Mouse (Mus musculus) frontal cortex, adult (tissue): ENCODE data around the gene Slc7a1.

Experiments used
- ATAC-seq: cut with Nextera tagmentation; 2 replicates; pipeline ENCODE4 v1.9.2; 2017; ENCODE audit warnings: mild to moderate bottlenecking, moderate library complexity, mixed read lengths; ENCODE audit not compliant: low TSS enrichment

The Slc7a1 gene

DNA sequence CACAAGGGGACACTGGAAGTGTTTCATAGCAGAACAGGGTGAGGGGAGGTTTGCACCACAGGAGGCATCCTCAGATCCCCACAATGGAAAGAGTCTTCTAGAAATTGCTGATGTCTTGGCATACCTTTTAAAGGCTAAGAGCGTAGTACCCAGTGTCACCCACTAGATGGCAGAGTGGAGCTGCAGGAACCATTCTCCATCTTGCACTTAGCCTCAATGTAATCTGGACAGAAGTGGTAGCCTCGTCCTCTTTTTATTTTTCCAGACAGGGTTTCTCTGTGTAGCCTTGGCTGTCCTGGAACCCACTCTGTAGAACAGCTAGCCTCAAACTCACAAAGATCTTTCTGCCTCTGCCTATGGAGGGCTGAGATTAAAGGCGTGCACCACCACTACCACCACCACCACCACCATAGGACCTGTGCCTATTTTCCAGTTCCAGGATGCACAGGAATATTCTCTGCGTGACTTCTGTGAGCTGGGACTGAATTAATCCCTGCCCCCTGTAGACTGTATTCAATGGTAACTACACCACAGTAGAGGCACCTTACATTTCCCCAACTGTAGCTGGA lies 74.3 kb downstream of the Slc7a1 start:
- peak; percentile 85 for ATAC-seq

- no peak for ATAC-seq
Observed at GRCm38 (mm10) chr5:148314931-148315330, 84.8 kb downstream of the Slc7a1 start.

- no peak for ATAC-seq
Observed at GRCm38 (mm10) chr5:148312443-148312842, 87.3 kb downstream of the Slc7a1 start.

GRCm38 (mm10) chr5:148310790-148311189 lies 88.9 kb downstream of the Slc7a1 start:
- peak; percentile 34; the same call in 1 of the 2 replicates for ATAC-seq

- ATAC-seq: no peak
Observed at GRCm38 (mm10) chr5:148304112-148304511, 95.6 kb downstream of the Slc7a1 start.

GRCm38 (mm10) chr5:148302968-148303367 lies 96.7 kb downstream of the Slc7a1 start:
- ATAC-seq: no peak

DNA sequence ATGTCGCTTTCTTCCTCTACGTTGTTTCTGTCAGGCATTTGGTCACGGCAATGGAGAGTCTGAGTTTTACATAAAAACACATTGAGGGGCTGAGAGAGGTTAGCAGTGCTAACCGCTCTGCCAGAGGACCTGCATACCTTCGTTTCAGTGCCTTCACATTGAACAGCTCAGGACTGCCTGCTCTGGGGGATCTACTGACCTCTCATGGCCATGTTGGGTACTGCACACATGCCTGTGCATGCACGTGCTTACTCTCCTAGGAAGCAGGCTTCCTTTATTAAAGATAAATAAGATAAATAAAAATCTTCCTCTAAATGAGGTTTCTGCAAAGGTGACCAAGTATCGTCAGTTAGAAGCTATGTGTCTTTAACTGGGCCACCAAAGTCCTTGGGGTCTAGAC lies 106.4 kb downstream of the Slc7a1 start:
- ATAC-seq: no peak

GRCm38 (mm10) chr5:148292862-148293261 lies 106.8 kb downstream of the Slc7a1 start:
- no peak for ATAC-seq

DNA sequence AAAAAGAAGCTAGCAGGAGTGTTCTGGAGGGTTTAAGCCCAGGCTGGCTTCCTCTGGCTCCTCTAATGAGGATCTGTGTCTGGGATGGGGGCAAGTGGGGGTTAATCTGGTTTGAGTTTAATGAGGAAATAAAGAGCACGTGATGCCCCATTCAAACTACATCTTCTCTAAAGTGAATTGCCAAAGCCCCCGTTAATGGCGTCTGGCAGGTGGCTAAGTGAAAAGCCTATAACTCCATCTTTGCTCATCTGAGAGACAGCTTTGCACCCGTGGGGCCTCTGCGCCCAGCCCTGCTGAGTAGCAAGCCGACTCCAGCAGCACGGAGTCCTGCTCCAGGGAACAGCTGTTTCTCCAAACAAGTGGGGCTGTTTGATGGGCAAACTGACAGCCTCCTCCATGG lies 109.8 kb downstream of the Slc7a1 start:
- no peak for ATAC-seq

- peak; percentile 76 for ATAC-seq
Observed at GRCm38 (mm10) chr5:148288804-148289203, 110.9 kb downstream of the Slc7a1 start.

- ATAC-seq: no peak
Observed at GRCm38 (mm10) chr5:148287529-148287928, 112.2 kb downstream of the Slc7a1 start.

- no peak for ATAC-seq
Observed at GRCm38 (mm10) chr5:148283584-148283983, 116.1 kb downstream of the Slc7a1 start.

- no peak for ATAC-seq
Observed at GRCm38 (mm10) chr5:148283177-148283576, 116.5 kb downstream of the Slc7a1 start.

GRCm38 (mm10) chr5:148282631-148283030 lies 117.1 kb downstream of the Slc7a1 start:
- peak; percentile 82 for ATAC-seq

DNA sequence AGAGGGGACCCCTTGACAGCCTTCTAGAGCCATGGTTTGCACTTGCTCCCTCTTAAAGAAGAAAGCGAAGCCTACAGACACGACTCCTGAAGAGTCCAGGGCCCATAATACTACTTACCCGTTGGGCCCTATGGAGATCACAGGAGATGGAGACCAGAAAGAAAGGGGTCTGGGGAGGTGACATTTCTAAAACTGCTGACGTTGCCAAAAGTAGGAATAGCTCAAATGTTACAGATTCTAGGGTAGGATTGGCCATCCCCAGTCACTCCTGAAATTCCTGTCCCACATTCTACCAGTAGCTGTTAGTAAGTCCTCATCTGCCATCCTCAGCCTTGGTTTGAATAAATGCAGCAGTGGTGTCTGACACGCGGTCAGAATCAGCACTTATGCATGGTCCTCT lies 117.6 kb downstream of the Slc7a1 start:
- ATAC-seq: peak; percentile 8; the same call in 1 of the 2 replicates

GRCm38 (mm10) chr5:148280321-148280720 lies 119.4 kb downstream of the Slc7a1 start:
- no peak for ATAC-seq

GRCm38 (mm10) chr5:148278233-148278632 lies 121.5 kb downstream of the Slc7a1 start:
- ATAC-seq: no peak
